Mouse (Mus musculus): ENCODE results near the gene Aldh9a1. TPM values are rescaled to one million over a fixed set of nuclear protein-coding genes. Genes with fewer than 3 reads are reported as not detected.

Gene Aldh9a1
- polyA plus RNA-seq, 1 experiment from 2014 or later = 28.4 TPM

- peak within 1 kb of the TSS; percentile 88 for H3K4me2 ChIP-seq
- H3K27me3 ChIP-seq (replicated peaks) = peaks cover 17% of the 10 kb centered on the region
- H3K9ac ChIP-seq = peak within 1 kb of the TSS; percentile 88
- no peaks in the 10 kb centered on the region for H3K9me3 ChIP-seq
- peak within 1 kb of the TSS; percentile 83 for H3K27ac ChIP-seq (replicated peaks)
- peaks cover 25% of the 10 kb centered on the region for H3K4me1 ChIP-seq
- H3K36me3 ChIP-seq = no peaks in the 10 kb centered on the region
- H3K4me3 ChIP-seq = peak within 1 kb of the TSS; percentile 77
- WGBS = under 1% methylated on average over 45 of the region's 45 CpGs
- ATAC-seq (ENCODE audit: extremely low read depth, insufficient number of reproducible peaks, low FRiP score, low TSS enrichment) = peak; percentile 91
These were observed 44.1 kb downstream of the Aldh9a1 start, which contains the start of gene Mgst3 for GRCm38 (mm10) chr1:167393683-167394492. TSS of gene Mgst3 (minus strand) at chr1:167393841.

GRCm38 (mm10) chr1:167405237-167405636 lies 55.4 kb downstream of the Aldh9a1 start:
- Histone ChIP-seq H3K27me3 (replicated peaks) (peaks cover 63% of the 10 kb centered on the region), H3K36me3 (no peaks in the 10 kb centered on the region), H3K4me3 (no peak overlapping the region), H3K9me3 (no peaks in the 10 kb centered on the region), H3K4me1 (no peaks in the 10 kb centered on the region), H3K27ac (replicated peaks) (no peak overlapping the region), H3K4me2 (no peak overlapping the region), H3K9ac (no peak overlapping the region)
- 70% methylated on average over 4 of the region's 4 CpGs for WGBS
- no peak for ATAC-seq (ENCODE audit: extremely low read depth, insufficient number of reproducible peaks, low FRiP score, low TSS enrichment)

GRCm38 (mm10) chr1:167409601-167410000 lies 59.8 kb downstream of the Aldh9a1 start:
- H3K27ac ChIP-seq (replicated peaks) = no peak overlapping the region
- H3K36me3 ChIP-seq = no peaks in the 10 kb centered on the region
- no peak overlapping the region for H3K4me2 ChIP-seq
- H3K9ac ChIP-seq = no peak overlapping the region
- no peak overlapping the region for H3K4me3 ChIP-seq
- 74% methylated on average over 4 of the region's 4 CpGs for WGBS
- no peaks in the 10 kb centered on the region for H3K9me3 ChIP-seq
- no peak for ATAC-seq (ENCODE audit: extremely low read depth, insufficient number of reproducible peaks, low FRiP score, low TSS enrichment)
- no peaks in the 10 kb centered on the region for H3K4me1 ChIP-seq
- H3K27me3 ChIP-seq (replicated peaks) = peaks cover 74% of the 10 kb centered on the region

GRCm38 (mm10) chr1:167411991-167412715 lies 62.4 kb downstream of the Aldh9a1 start:
- Histone ChIP-seq H3K9me3 (no peaks in the 10 kb centered on the region), H3K36me3 (no peaks in the 10 kb centered on the region), H3K4me3 (no peak overlapping the region), H3K4me1 (no peaks in the 10 kb centered on the region), H3K27me3 (replicated peaks) (peaks cover 53% of the 10 kb centered on the region), H3K4me2 (no peak overlapping the region), H3K27ac (replicated peaks) (no peak overlapping the region), H3K9ac (no peak overlapping the region)
- 61% methylated on average over 12 of the region's 12 CpGs for WGBS
- no peak for ATAC-seq (ENCODE audit: extremely low read depth, insufficient number of reproducible peaks, low FRiP score, low TSS enrichment)

- H3K4me1 ChIP-seq = no peaks in the 10 kb centered on the region
- H3K27me3 ChIP-seq (replicated peaks) = peaks cover 30% of the 10 kb centered on the region
- H3K4me3 ChIP-seq = no peak overlapping the region
- ATAC-seq (ENCODE audit: extremely low read depth, insufficient number of reproducible peaks, low FRiP score, low TSS enrichment) = no peak
- H3K4me2 ChIP-seq = no peak overlapping the region
- no peak overlapping the region for H3K27ac ChIP-seq (replicated peaks)
- no peaks in the 10 kb centered on the region for H3K9me3 ChIP-seq
- 3% methylated on average over 7 of the region's 7 CpGs for WGBS
- H3K9ac ChIP-seq = no peak overlapping the region
- no peaks in the 10 kb centered on the region for H3K36me3 ChIP-seq
These were observed 65.1 kb downstream of the Aldh9a1 start for GRCm38 (mm10) chr1:167414846-167415245.

Small RNA genes lying within 50 kb of the gene (microRNA-seq; reads per million reads assigned to microRNA genes)
- gene Gm25911 = not detected

Other genes with a start within 250 kb of the Aldh9a1 start
- 46.8 and 50.9 TPM in 2 replicates for gene Uck2, start 64.7 kb upstream of the Aldh9a1 start, polyA plus RNA-seq (2015; fragmentation: Nextera tagmentation; extraction: Ambion mirVana)
- gene Tmco1, start 41.6 kb upstream of the Aldh9a1 start, polyA plus RNA-seq (2015; fragmentation: Nextera tagmentation; extraction: Ambion mirVana) = 69.9 and 81.9 TPM in 2 replicates
- 120 and 145 TPM in 2 replicates for gene Mgst3, start 43.9 kb downstream of the Aldh9a1 start, polyA plus RNA-seq (2015; fragmentation: Nextera tagmentation; extraction: Ambion mirVana)
- 0.29 TPM in 2 replicates for gene Lrrc52, start 116.8 kb downstream of the Aldh9a1 start, polyA plus RNA-seq (2015; fragmentation: Nextera tagmentation; extraction: Ambion mirVana)
- 2.0 and 2.1 TPM in 2 replicates for gene Rxrg, start 248.4 kb downstream of the Aldh9a1 start, polyA plus RNA-seq (2015; fragmentation: Nextera tagmentation; extraction: Ambion mirVana)